Mouse (Mus musculus) liver, postnatal 0 days (tissue): ENCODE measurements around the gene Mcl1. TPM values are rescaled to one million over a fixed set of nuclear protein-coding genes. Genes with fewer than 3 reads are reported as not detected.

Experiments used
- ATAC-seq: fragments of 200-750 bp; cut with Nextera tagmentation; 2 replicates; pipeline ENCODE4 v1.8.0; 2017; ENCODE audit warnings: mild to moderate bottlenecking, moderate library complexity
- DNase-seq: peaks from one replicate; pipeline ENCODE4 v3.0.0-alpha.2; 2016
- H3K27ac ChIP-seq: fragments of 300-500 bp; sonication (generic); 2 replicates; pipeline ENCODE4 v1.5.1; 2014; ENCODE audit warnings: antibody characterized with exemption, moderate library complexity, mild to moderate bottlenecking, low read depth
- H3K27me3 ChIP-seq: fragments of 300-500 bp; sonication (generic); 2 replicates; pipeline ENCODE4 v1.6.1; 2014; ENCODE audit warnings: low read length, control low read depth, mixed read lengths; ENCODE audit not compliant: insufficient read depth
- H3K36me3 ChIP-seq: fragments of 300-500 bp; sonication (generic); replicated peaks from 2 replicates; pipeline ENCODE4 v1.6.1; 2014; ENCODE audit warnings: mild to moderate bottlenecking, control low read depth, low read length, moderate library complexity, mixed read lengths; ENCODE audit not compliant: insufficient read depth
- H3K4me1 ChIP-seq: fragments of 300-500 bp; sonication (generic); 2 replicates; pipeline ENCODE4 v1.6.1; 2014; ENCODE audit warnings: antibody characterized with exemption, mild to moderate bottlenecking, control low read depth; ENCODE audit not compliant: insufficient read depth
- H3K4me2 ChIP-seq: fragments of 300-500 bp; sonication (generic); 2 replicates; pipeline ENCODE4 v1.6.1; 2014; ENCODE audit warnings: low read depth, mild to moderate bottlenecking, low read length, moderate library complexity, mixed read lengths
- H3K4me3 ChIP-seq: fragments of 300-500 bp; sonication (generic); 2 replicates; pipeline ENCODE4 v1.5.1; 2014; ENCODE audit warnings: low read depth, low read length
- H3K9ac ChIP-seq: fragments of 300-500 bp; sonication (generic); replicated peaks from 2 replicates; pipeline ENCODE4 v1.6.1; 2014; ENCODE audit warnings: mild to moderate bottlenecking, moderate library complexity
- H3K9me3 ChIP-seq: fragments of 300-500 bp; sonication (generic); 2 replicates; pipeline ENCODE4 v1.6.1; 2016; ENCODE audit warnings: mild to moderate bottlenecking, control low read depth, low read length, mixed read lengths
- CTCF ChIP-seq: sonication (generic); IDR thresholded peaks from 2 replicates; pipeline ENCODE4 v1.5.1; 2016; ENCODE audit warnings: antibody characterized with exemption, low read depth
- EP300 ChIP-seq: IDR thresholded peaks from 2 replicates; pipeline ENCODE4 v1.6.1; 2016; ENCODE audit warnings: antibody characterized with exemption, low read depth, mild to moderate bottlenecking
- WGBS: fragments of 180-500 bp; shearing (Covaris S2); extraction: QIAGEN DNeasy Blood & Tissue Kit; methylation state at CpG from one replicate; pipeline ENCODE4 v1.1.7; 2014; ENCODE audit not compliant: insufficient replicate concordance; 5-methylcytosine and 5-hydroxymethylcytosine counted together
- polyA plus RNA-seq: library from polyadenylated mRNA; unstranded; fragments of >200 nt; fragmentation: Nextera tagmentation; extraction: Ambion mirVana; gene quantifications from 2 replicates; pipeline ENCODE4 v1.2.1, GENCODE M21; 2015

Mcl1 gene
- polyA plus RNA-seq, 1 experiment from 2014 or later = 36.2 TPM

DNA sequence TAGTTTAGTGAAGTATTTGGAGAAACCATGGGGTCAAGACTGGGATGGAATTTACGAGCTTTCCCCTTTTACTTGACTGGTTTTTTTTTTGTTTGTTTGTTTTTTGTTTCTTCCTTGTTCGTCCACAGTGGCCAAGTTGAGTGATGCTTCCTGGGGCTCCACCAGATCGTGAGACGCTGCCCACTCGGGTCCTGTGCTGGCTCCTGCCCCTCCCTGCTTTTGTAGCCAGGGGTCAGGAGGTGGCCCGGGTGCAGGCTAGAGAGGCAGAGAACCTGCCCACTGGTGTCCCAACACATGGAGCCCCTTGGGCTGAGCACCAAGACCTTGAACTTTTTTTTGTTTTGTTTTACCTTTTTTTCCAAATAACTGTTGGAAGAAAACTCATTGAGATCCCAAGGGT lies 27.3 kb upstream of the Mcl1 start:
- ATAC-seq (no peak), DNase-seq (no peak)
- peaks cover 7% of the 10 kb centered on the region for H3K4me1 ChIP-seq
- 83% methylated on average over 6 of the region's 6 CpGs for whole genome bisulfite sequencing
- H3K27ac ChIP-seq = peak overlapping the region; percentile 18; the same call in 1 of the 2 replicates
- TF ChIP-seq CTCF (no peak), EP300 (no peak)
- peaks cover 81% of the 10 kb centered on the region for H3K36me3 ChIP-seq
- no peak overlapping the region for H3K9ac ChIP-seq
- no peak overlapping the region for H3K4me3 ChIP-seq
- no peaks in the 10 kb centered on the region for H3K27me3 ChIP-seq
- H3K4me2 ChIP-seq = no peak overlapping the region
- no peaks in the 10 kb centered on the region for H3K9me3 ChIP-seq

DNA sequence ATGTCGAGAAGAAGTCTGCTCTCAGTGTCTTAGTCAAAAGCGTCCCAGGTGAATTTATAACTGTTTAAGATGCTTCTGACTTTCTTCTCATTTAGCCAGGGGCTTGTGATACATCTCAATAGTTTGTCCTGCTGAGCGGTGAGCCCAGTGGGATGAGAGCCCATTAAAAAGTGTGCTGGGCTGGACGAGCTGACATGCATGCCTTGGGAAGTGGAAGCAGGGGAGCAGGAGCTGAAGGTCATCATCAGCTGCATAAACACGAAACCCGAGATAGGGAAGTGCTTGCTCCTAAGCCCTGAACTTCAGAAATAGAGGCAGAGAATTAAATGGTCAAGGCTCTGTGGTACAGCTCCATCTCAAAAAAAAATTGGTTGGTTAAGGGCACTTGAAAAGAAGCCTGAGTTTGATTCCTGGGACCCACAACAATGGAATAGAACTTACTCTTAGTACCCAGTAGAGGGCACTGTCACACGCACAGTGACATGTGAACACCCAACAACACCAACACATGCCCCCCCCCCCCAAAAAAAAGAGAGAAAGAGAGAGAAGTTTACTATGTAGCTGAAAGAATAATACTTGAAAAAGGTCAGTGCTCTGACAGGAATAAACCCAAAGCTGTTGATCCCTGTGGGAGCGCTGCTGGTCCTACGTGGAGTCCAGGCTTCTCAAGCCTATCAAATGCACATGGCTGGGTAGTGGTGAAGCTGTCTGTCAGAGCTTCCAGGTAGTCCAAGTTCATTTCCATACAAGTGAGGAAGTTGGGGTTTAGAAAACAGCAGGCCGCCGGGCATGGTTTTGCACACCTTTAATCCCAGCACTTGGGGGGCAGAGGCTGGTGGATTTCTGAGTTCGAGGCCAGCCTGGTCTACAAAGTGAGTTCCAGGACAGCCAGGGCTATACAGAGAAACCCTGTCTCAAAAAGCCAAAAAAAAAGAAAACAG lies 25.7 kb upstream of the Mcl1 start:
- Histone ChIP-seq H3K4me1 (peaks cover 6% of the 10 kb centered on the region; the same call in 1 of the 2 replicates), H3K27me3 (no peaks in the 10 kb centered on the region), H3K4me2 (no peak overlapping the region), H3K9ac (no peak overlapping the region), H3K27ac (peak overlapping the region; percentile 17; the same call in 1 of the 2 replicates), H3K36me3 (peaks cover 66% of the 10 kb centered on the region), H3K9me3 (no peaks in the 10 kb centered on the region), H3K4me3 (no peak overlapping the region)
- 66% methylated on average over 12 of the region's 12 CpGs for WGBS
- no peak for DNase-seq
- no peak for ATAC-seq
- TF ChIP-seq EP300 = no peak
- peak; percentile 74 for TF ChIP-seq CTCF

DNA sequence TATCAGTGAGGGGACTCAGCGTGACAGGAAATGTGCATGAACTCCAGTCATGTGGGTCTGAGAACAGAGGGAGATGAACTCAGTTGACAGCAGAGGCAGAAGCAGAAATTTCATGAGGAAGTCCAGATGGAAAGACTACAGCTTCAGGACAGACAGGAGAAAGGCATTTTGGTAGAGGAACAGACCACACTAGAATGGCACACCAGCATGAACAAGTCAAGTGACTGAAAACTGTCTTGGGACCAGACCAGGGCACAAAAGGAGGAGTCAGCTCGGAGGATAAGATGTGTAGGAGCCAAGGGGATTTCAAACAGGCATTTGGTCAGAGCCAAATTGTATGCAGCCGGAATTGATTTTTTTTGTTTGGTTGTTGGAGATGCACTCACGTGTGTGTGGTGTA lies 23.0 kb upstream of the Mcl1 start:
- Histone ChIP-seq H3K36me3 (peaks cover 38% of the 10 kb centered on the region), H3K27me3 (no peaks in the 10 kb centered on the region), H3K9ac (no peak overlapping the region), H3K4me3 (no peak overlapping the region), H3K4me2 (no peak overlapping the region), H3K9me3 (no peaks in the 10 kb centered on the region), H3K4me1 (peaks cover 6% of the 10 kb centered on the region; the same call in 1 of the 2 replicates), H3K27ac (peak overlapping the region; percentile 75)
- no peak for ATAC-seq
- WGBS = 65% methylated on average over 4 of the region's 4 CpGs
- no peak for DNase-seq
- TF ChIP-seq CTCF = no peak
- no peak for TF ChIP-seq EP300

DNA sequence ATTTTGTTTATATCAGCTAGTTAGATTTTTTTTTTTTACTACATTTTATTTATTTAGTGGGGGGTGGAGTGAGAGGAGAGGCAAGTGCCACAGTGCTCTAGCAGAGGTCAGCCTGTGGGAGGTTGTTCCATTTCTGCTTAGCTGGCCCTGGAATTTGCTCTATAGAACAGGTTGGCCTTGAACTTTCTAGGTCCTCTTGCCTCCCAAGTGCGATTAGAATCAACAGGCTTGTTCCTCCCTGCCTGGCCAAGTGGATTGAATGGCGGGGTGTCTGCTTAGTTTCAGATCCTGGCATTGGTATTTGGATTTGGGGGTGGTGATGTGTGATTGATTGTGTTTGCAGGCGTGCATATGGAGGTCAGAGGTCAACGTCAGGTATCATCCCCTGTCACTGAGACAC lies 22.5 kb upstream of the Mcl1 start:
- Histone ChIP-seq H3K27ac (peak overlapping the region; percentile 75), H3K9me3 (no peaks in the 10 kb centered on the region), H3K27me3 (no peaks in the 10 kb centered on the region), H3K4me3 (no peak overlapping the region), H3K4me2 (no peak overlapping the region), H3K36me3 (peaks cover 34% of the 10 kb centered on the region), H3K4me1 (peaks cover 6% of the 10 kb centered on the region; the same call in 1 of the 2 replicates), H3K9ac (no peak overlapping the region)
- peak; percentile 83 for ATAC-seq
- TF ChIP-seq CTCF (no peak), EP300 (peak; percentile 31; the same call in 1 of the 2 replicates)
- no peak for DNase-seq
- WGBS = 63% methylated on average over 4 of the region's 4 CpGs

DNA sequence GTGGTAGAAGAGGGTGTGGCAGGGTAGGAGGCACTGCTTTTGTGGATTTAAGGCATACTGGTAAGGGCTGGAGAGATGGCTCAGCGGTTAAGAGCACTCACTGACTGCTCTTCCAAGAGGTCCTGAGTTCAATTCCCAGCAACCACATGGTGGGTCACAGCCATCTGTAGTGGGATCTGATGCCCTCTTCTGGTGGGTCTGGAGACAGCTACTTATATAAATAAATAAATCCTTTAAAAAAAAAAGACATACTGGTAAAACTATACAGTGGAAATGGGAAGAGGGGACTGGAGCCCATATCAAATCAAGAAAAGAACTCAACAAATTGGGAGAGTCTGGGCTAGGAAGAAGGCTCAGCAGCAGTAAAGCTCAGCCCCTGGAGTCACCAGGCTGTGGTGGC lies 18.9 kb upstream of the Mcl1 start:
- Histone ChIP-seq H3K4me1 (peaks cover 21% of the 10 kb centered on the region), H3K4me3 (no peak overlapping the region), H3K27me3 (no peaks in the 10 kb centered on the region), H3K27ac (no peak overlapping the region), H3K9ac (no peak overlapping the region), H3K9me3 (no peaks in the 10 kb centered on the region), H3K36me3 (peaks cover 11% of the 10 kb centered on the region), H3K4me2 (no peak overlapping the region)
- ATAC-seq = no peak
- 79% methylated on average over 1 of the region's 1 CpGs for WGBS
- TF ChIP-seq CTCF (peak; percentile 47), EP300 (no peak)
- no peak for DNase-seq

DNA sequence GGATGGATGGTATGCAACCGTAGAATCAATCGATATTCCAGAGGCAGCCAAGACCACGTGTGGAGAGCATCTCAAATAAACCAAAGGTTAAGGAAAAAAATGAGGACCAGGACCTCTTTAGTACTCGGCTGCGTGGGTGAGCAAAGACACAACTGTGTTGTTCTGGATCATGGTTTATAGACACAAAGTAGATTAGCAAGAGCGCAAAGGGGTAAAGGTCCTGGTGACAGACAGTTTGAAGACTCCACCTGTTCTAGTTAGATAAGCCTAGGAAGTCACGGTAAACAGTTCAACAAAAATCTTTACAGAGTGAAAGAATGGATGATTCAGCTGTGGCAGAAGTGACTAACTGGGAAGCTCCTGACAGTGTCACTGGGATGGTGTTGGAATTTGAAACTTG lies 15.5 kb upstream of the Mcl1 start:
- ATAC-seq (peak; percentile 77), DNase-seq (no peak)
- peaks cover 28% of the 10 kb centered on the region for H3K4me1 ChIP-seq
- 0 out of 2 replicates have a peak overlapping the region, but pooled peaks have one; percentile 11 for H3K4me2 ChIP-seq
- H3K27ac ChIP-seq = peak overlapping the region; percentile 67
- H3K36me3 ChIP-seq = no peaks in the 10 kb centered on the region
- H3K4me3 ChIP-seq = no peak overlapping the region
- no peak overlapping the region for H3K9ac ChIP-seq
- H3K9me3 ChIP-seq = no peaks in the 10 kb centered on the region
- WGBS = 44% methylated on average over 7 of the region's 7 CpGs
- no peaks in the 10 kb centered on the region for H3K27me3 ChIP-seq
- TF ChIP-seq CTCF (no peak), EP300 (peak; percentile 89)
